Mouse (Mus musculus): ENCODE data around the gene Farp1. TPM values are rescaled to one million over a fixed set of nuclear protein-coding genes. Genes with fewer than 3 reads are reported as not detected.

Farp1 gene
- polyA plus RNA-seq, 1 experiment from 2014 or later = 19.1 TPM

DNA sequence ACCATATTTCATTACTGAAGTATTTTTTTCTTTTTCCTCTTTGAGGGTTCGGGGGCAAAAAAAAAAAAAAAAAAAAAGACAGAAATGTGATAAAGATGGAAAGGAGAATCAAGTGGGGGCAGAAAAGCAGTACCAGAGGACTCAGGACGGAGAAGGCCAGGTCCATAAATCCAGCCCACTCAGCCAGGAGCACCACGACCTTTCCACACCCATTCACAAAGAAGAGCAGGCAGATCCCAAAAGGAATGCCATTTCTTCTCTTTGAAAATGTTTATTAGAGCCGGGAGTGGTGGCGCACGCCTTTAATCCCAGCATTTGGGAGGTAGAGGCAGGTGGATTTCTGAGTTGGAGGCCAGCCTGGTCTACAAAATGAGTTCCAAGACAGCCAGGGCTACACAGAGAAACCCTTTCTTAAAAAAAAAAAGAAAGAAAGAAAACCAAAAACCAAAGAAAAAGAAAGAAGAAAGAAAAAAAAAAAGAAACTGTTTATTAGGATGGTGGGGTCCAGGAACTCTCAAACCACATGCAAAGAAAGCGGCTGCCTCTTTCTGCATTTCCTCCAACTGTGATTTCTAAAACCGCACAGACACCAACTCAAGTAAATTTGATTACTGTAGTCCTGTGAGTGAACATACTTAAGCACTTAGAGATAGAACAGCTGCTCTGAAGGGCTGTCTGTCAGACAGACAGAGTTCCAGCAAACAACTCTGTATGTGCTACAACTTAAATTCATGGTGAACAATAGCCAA is 270.5 kb downstream of the Farp1 start:
- Histone ChIP-seq H3K27me3 (ENCODE audit: control insufficient read depth, insufficient read depth, low read length) (no peaks in the 10 kb centered on the region), H3K9me3 (ENCODE audit: control insufficient read depth, low read length) (no peaks in the 10 kb centered on the region), H3K4me2 (ENCODE audit: low read length) (no peak overlapping the region), H3K27ac (replicated peaks in 1 of 2; ENCODE audit: control insufficient read depth in 1 of 2, insufficient read depth in 1 of 2, low read depth in 2 of 2, low read length in 2 of 2) (no peak overlapping the region), H3K4me1 (ENCODE audit: control insufficient read depth in 2 of 2, insufficient read depth in 2 of 2, low read length in 2 of 2) (peaks cover 19 to 45% of the 10 kb centered on the region in 2 experiments), H3K4me3 (ENCODE audit: control insufficient read depth in 1 of 2, insufficient read depth in 1 of 2, low read depth in 1 of 2, low read length in 2 of 2) (no peak overlapping the region), H3K36me3 (ENCODE audit: control insufficient read depth, insufficient read depth, low read length) (peaks cover 36% of the 10 kb centered on the region), H3K9ac (ENCODE audit: low read length) (no peak overlapping the region)
- 65% methylated on average over 8 of the region's 8 CpGs for WGBS
- ATAC-seq (ENCODE audit: insufficient number of reproducible peaks, insufficient read depth, low FRiP score, low read depth) = no peak

DNA sequence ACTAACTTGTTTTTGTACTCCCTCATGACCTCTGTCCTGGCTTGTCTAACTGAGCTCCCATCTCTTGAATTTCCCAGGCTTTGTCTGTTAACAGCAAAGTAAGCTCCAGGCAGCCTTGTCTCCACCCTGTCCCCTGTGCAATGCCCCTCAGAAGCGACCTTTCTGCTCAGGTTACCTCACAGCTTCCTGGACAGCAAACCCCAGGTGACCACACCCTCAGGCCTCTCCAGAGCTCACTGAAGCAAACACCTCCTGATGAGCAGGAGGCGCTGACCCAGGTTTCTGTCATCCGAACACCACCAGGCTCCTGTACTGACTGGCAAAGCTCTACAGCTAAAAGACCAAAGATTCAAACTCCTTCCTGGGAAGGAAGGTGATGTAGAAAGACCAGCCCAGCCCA is 274.9 kb downstream of the Farp1 start:
- Histone ChIP-seq H3K9me3 (ENCODE audit: control insufficient read depth, low read length) (no peaks in the 10 kb centered on the region), H3K4me2 (ENCODE audit: low read length) (no peak overlapping the region), H3K36me3 (ENCODE audit: control insufficient read depth, insufficient read depth, low read length) (peaks cover 13% of the 10 kb centered on the region), H3K4me1 (ENCODE audit: control insufficient read depth in 2 of 2, insufficient read depth in 2 of 2, low read length in 2 of 2) (peaks cover 44 to 73% of the 10 kb centered on the region in 2 experiments), H3K4me3 (ENCODE audit: control insufficient read depth in 1 of 2, insufficient read depth in 1 of 2, low read depth in 1 of 2, low read length in 2 of 2) (no peak overlapping the region), H3K9ac (ENCODE audit: low read length) (no peak overlapping the region), H3K27ac (replicated peaks in 1 of 2; ENCODE audit: control insufficient read depth in 1 of 2, insufficient read depth in 1 of 2, low read depth in 2 of 2, low read length in 2 of 2) (peak overlapping the region in 1 of 2 experiments; percentile 12; a peak in 1 of 4 replicates), H3K27me3 (ENCODE audit: control insufficient read depth, insufficient read depth, low read length) (no peaks in the 10 kb centered on the region)
- WGBS = 70% methylated on average over 3 of the region's 3 CpGs
- no peak for ATAC-seq (ENCODE audit: insufficient number of reproducible peaks, insufficient read depth, low FRiP score, low read depth)

GRCm38 (mm10) chr14:121310325-121311080 is 275.5 kb downstream of the Farp1 start:
- Histone ChIP-seq H3K27ac (replicated peaks in 1 of 2; ENCODE audit: control insufficient read depth in 1 of 2, insufficient read depth in 1 of 2, low read depth in 2 of 2, low read length in 2 of 2) (peak overlapping the region in 1 of 2 experiments; percentile 12; a peak in 1 of 4 replicates), H3K4me1 (ENCODE audit: control insufficient read depth in 2 of 2, insufficient read depth in 2 of 2, low read length in 2 of 2) (peaks cover 48 to 75% of the 10 kb centered on the region in 2 experiments), H3K36me3 (ENCODE audit: control insufficient read depth, insufficient read depth, low read length) (peaks cover 13% of the 10 kb centered on the region), H3K4me2 (ENCODE audit: low read length) (no peak overlapping the region), H3K4me3 (ENCODE audit: control insufficient read depth in 1 of 2, insufficient read depth in 1 of 2, low read depth in 1 of 2, low read length in 2 of 2) (no peak overlapping the region), H3K9me3 (ENCODE audit: control insufficient read depth, low read length) (no peaks in the 10 kb centered on the region), H3K9ac (ENCODE audit: low read length) (no peak overlapping the region), H3K27me3 (ENCODE audit: control insufficient read depth, insufficient read depth, low read length) (no peaks in the 10 kb centered on the region)
- no peak for ATAC-seq (ENCODE audit: insufficient number of reproducible peaks, insufficient read depth, low FRiP score, low read depth)
- WGBS = 64% methylated on average over 6 of the region's 6 CpGs

DNA sequence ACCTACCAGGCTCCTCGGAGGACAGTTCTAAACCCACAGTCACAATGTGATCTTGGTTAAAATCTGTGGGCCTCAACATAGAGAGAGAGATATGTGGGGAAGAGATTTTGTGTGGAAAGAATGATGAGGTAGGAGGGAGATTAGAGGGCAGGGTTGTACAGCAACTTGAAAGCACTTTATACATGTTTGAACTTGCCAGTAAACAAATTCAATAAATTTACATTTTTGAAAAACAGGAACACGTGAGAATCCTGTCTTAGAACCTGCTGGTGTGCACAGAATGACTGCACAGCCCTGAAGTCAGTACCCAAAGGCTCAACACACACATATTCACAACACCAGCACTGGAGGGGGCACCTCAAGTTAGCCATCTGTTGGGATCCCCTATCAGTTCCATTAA is 276.1 kb downstream of the Farp1 start:
- H3K9me3 ChIP-seq (ENCODE audit: control insufficient read depth, low read length) = no peaks in the 10 kb centered on the region
- no peak for ATAC-seq (ENCODE audit: insufficient number of reproducible peaks, insufficient read depth, low FRiP score, low read depth)
- no peak overlapping the region for H3K4me2 ChIP-seq (ENCODE audit: low read length)
- no peak overlapping the region for H3K27ac ChIP-seq (replicated peaks in 1 of 2; ENCODE audit: control insufficient read depth in 1 of 2, insufficient read depth in 1 of 2, low read depth in 2 of 2, low read length in 2 of 2)
- H3K4me3 ChIP-seq (ENCODE audit: control insufficient read depth in 1 of 2, insufficient read depth in 1 of 2, low read depth in 1 of 2, low read length in 2 of 2) = no peak overlapping the region
- H3K9ac ChIP-seq (ENCODE audit: low read length) = no peak overlapping the region
- peaks cover 13% of the 10 kb centered on the region for H3K36me3 ChIP-seq (ENCODE audit: control insufficient read depth, insufficient read depth, low read length)
- H3K27me3 ChIP-seq (ENCODE audit: control insufficient read depth, insufficient read depth, low read length) = no peaks in the 10 kb centered on the region
- WGBS = 77% methylated on average over 2 of the region's 2 CpGs
- peaks cover 53 to 77% of the 10 kb centered on the region in 2 experiments for H3K4me1 ChIP-seq (ENCODE audit: control insufficient read depth in 2 of 2, insufficient read depth in 2 of 2, low read length in 2 of 2)

DNA sequence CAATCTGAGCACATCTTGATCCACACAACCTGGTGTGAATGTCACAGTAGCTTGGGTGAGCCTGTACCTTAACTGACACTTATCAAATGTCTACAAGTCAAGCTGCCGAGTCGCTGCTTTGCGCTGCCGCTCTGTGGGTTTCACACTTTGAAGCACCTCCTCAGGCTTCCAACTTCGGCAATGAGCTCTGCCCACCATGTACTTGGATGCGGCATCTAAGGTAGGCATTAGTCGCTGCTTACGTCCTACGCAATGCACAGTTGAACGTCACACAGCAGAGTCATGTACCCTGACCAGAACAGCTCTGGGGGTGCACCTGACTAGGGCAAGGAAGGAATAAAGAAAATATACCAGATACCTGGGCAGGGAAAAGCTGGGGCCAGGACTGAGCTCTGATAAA is 278.3 kb downstream of the Farp1 start:
- no peak for ATAC-seq (ENCODE audit: insufficient number of reproducible peaks, insufficient read depth, low FRiP score, low read depth)
- Histone ChIP-seq H3K36me3 (ENCODE audit: control insufficient read depth, insufficient read depth, low read length) (no peaks in the 10 kb centered on the region), H3K27me3 (ENCODE audit: control insufficient read depth, insufficient read depth, low read length) (no peaks in the 10 kb centered on the region), H3K9ac (ENCODE audit: low read length) (peak overlapping the region; percentile 32; the same call in 1 of the 2 replicates), H3K9me3 (ENCODE audit: control insufficient read depth, low read length) (no peaks in the 10 kb centered on the region), H3K4me3 (ENCODE audit: control insufficient read depth in 1 of 2, insufficient read depth in 1 of 2, low read depth in 1 of 2, low read length in 2 of 2) (no peak overlapping the region), H3K4me1 (ENCODE audit: control insufficient read depth in 2 of 2, insufficient read depth in 2 of 2, low read length in 2 of 2) (peaks cover 68 to 92% of the 10 kb centered on the region in 2 experiments), H3K27ac (replicated peaks in 1 of 2; ENCODE audit: control insufficient read depth in 1 of 2, insufficient read depth in 1 of 2, low read depth in 2 of 2, low read length in 2 of 2) (peak overlapping the region; percentile 78 to 83), H3K4me2 (ENCODE audit: low read length) (peak overlapping the region; percentile 50)
- 53% methylated on average over 10 of the region's 10 CpGs for WGBS

DNA sequence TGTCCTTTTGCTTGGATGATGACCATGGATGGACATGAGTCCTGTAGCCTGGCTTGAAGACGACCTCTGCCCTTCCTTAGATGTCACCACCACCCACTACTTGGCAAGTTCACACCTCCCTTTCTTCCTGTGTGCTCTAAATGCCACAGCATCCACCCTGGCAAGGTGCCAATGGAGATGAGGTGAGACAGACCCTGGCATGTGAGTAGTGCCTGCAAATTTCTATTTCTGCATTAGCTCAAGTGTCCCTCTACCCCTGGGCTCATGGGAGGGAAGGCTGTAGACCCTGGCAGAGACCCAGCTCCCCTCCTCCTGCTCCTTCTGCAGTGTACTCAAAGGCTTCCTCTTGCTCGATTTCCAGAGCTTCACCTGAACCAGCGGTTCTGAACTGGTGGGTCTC is 279.9 kb downstream of the Farp1 start:
- Histone ChIP-seq H3K4me2 (ENCODE audit: low read length) (peak overlapping the region; percentile 28; the same call in 1 of the 2 replicates), H3K27me3 (ENCODE audit: control insufficient read depth, insufficient read depth, low read length) (no peaks in the 10 kb centered on the region), H3K27ac (replicated peaks in 1 of 2; ENCODE audit: control insufficient read depth in 1 of 2, insufficient read depth in 1 of 2, low read depth in 2 of 2, low read length in 2 of 2) (peak overlapping the region; percentile 26 to 83; a peak in 3 of 4 replicates), H3K4me1 (ENCODE audit: control insufficient read depth in 2 of 2, insufficient read depth in 2 of 2, low read length in 2 of 2) (peaks cover 63 to 85% of the 10 kb centered on the region in 2 experiments), H3K36me3 (ENCODE audit: control insufficient read depth, insufficient read depth, low read length) (no peaks in the 10 kb centered on the region), H3K9ac (ENCODE audit: low read length) (no peak overlapping the region), H3K4me3 (ENCODE audit: control insufficient read depth in 1 of 2, insufficient read depth in 1 of 2, low read depth in 1 of 2, low read length in 2 of 2) (no peak overlapping the region), H3K9me3 (ENCODE audit: control insufficient read depth, low read length) (no peaks in the 10 kb centered on the region)
- 19% methylated on average over 3 of the region's 3 CpGs for WGBS
- peak; percentile 71 for ATAC-seq (ENCODE audit: insufficient number of reproducible peaks, insufficient read depth, low FRiP score, low read depth)

DNA sequence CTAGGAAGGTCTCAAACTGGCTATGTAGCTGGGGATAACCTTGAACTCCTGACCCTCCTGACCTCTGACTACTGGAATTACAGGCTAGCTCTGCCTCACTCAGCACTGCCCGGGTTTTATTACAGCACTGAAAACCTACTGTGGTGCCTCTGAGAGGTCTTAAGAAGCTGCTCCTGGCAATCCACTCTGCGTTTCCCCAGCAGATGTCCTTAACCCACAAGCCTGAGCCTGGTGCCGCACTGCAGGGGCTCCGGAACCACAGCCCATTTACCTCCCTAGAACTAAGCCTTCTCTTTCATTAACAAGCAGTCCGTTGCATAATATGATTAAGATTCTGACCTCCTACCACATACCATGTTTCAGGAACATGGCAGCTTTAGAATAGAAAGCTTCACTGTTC is 281.1 kb downstream of the Farp1 start:
- no peaks in the 10 kb centered on the region for H3K9me3 ChIP-seq (ENCODE audit: control insufficient read depth, low read length)
- H3K9ac ChIP-seq (ENCODE audit: low read length) = peak overlapping the region; percentile 28; the same call in 1 of the 2 replicates
- no peaks in the 10 kb centered on the region for H3K36me3 ChIP-seq (ENCODE audit: control insufficient read depth, insufficient read depth, low read length)
- no peaks in the 10 kb centered on the region for H3K27me3 ChIP-seq (ENCODE audit: control insufficient read depth, insufficient read depth, low read length)
- no peak overlapping the region for H3K4me2 ChIP-seq (ENCODE audit: low read length)
- H3K27ac ChIP-seq (replicated peaks in 1 of 2; ENCODE audit: control insufficient read depth in 1 of 2, insufficient read depth in 1 of 2, low read depth in 2 of 2, low read length in 2 of 2) = peak overlapping the region; percentile 21 to 83; a peak in 3 of 4 replicates
- 66% methylated on average over 5 of the region's 5 CpGs for WGBS
- peaks cover 53 to 73% of the 10 kb centered on the region in 2 experiments for H3K4me1 ChIP-seq (ENCODE audit: control insufficient read depth in 2 of 2, insufficient read depth in 2 of 2, low read length in 2 of 2)
- ATAC-seq (ENCODE audit: insufficient number of reproducible peaks, insufficient read depth, low FRiP score, low read depth) = no peak
- no peak overlapping the region for H3K4me3 ChIP-seq (ENCODE audit: control insufficient read depth in 1 of 2, insufficient read depth in 1 of 2, low read depth in 1 of 2, low read length in 2 of 2)

Measured in heart, embryonic 14.5 days (tissue).